Mouse (Mus musculus) embryonic facial prominence, embryonic 11.5 days (tissue): ENCODE data around the gene Zfp566. TPM values are rescaled to one million over a fixed set of nuclear protein-coding genes. Genes with fewer than 3 reads are reported as not detected.

Experiments used
- ATAC-seq: fragments of 200-750 bp; cut with Nextera tagmentation; replicated peaks from 2 replicates; pipeline ENCODE4 v1.8.0; 2017; ENCODE audit warnings: low read depth; ENCODE audit not compliant: insufficient number of reproducible peaks, low FRiP score, low TSS enrichment
- DNase-seq: peaks from one replicate; pipeline ENCODE4 v3.0.0-alpha.2; 2015; ENCODE audit warnings: low spot score
- H3K27ac ChIP-seq: fragments of 300-500 bp; sonication (generic); replicated peaks from 2 replicates; pipeline ENCODE4 v1.5.1; 2014; ENCODE audit warnings: mild to moderate bottlenecking, low read depth, low read length, control low read depth
- H3K27me3 ChIP-seq: fragments of 300-500 bp; sonication (generic); 2 replicates; pipeline ENCODE4 v1.6.1; 2014; ENCODE audit warnings: mild to moderate bottlenecking, low read length, moderate library complexity, mixed read lengths; ENCODE audit not compliant: control insufficient read depth, insufficient read depth
- H3K36me3 ChIP-seq: fragments of 300-500 bp; sonication (generic); replicated peaks from 2 replicates; pipeline ENCODE4 v1.6.1; 2014; ENCODE audit warnings: low read depth, mild to moderate bottlenecking, low read length, moderate library complexity, mixed read lengths; ENCODE audit not compliant: control insufficient read depth, insufficient read depth
- H3K4me1 ChIP-seq: fragments of 300-500 bp; sonication (generic); 2 replicates; pipeline ENCODE4 v1.6.1; 2014; ENCODE audit warnings: low read length, mixed read lengths; ENCODE audit not compliant: control insufficient read depth, insufficient read depth
- H3K4me2 ChIP-seq: fragments of 300-500 bp; sonication (generic); 2 replicates; pipeline ENCODE4 v1.6.1; 2014; ENCODE audit warnings: low read depth, mild to moderate bottlenecking, control low read depth, low read length, moderate library complexity
- H3K4me3 ChIP-seq: fragments of 300-500 bp; sonication (generic); 2 replicates; pipeline ENCODE4 v1.5.1; 2014; ENCODE audit warnings: low read depth, low read length, control low read depth
- H3K9ac ChIP-seq: fragments of 300-500 bp; sonication (generic); replicated peaks from 2 replicates; pipeline ENCODE4 v1.6.1; 2014; ENCODE audit warnings: mild to moderate bottlenecking, control low read depth, low read length
- H3K9me3 ChIP-seq: fragments of 300-500 bp; sonication (generic); replicated peaks from 2 replicates; pipeline ENCODE4 v1.6.1; 2016; ENCODE audit warnings: mild to moderate bottlenecking, low read length, inconsistent platforms, mixed read lengths; ENCODE audit not compliant: control insufficient read depth
- WGBS: fragments of 180-500 bp; shearing (Covaris S2); extraction: QIAGEN DNeasy Blood & Tissue Kit; methylation state at CpG from one replicate; pipeline ENCODE4 v1.1.7; 2014; 5-methylcytosine and 5-hydroxymethylcytosine counted together
- polyA plus RNA-seq: library from polyadenylated mRNA; unstranded; fragments of >200 nt; fragmentation: Nextera tagmentation; extraction: Ambion mirVana; gene quantifications from 2 replicates; pipeline ENCODE4 v1.2.1, GENCODE M21; 2014

Gene Zfp566
- polyA plus RNA-seq, 1 experiment from 2014 or later: 17.5 TPM

DNA sequence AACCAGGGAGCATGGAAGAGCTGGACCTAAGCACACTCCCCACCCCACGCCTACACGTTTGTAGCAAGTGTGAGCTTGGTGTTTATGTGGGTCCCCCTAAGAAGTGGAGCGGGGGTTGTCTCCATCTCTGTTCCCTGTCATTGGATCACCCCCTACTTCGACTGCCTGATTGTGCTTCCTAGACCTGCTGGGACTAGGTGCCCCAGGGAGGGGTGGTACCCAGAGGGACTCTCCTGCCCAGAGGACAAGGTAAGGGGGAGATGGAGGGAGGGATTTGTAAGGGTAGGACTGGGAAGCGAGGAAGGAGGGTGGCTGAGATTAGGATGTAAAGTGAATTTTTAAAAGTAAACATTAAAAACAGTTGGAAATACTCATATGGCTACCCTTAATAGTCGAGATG lies 922 bp downstream of the Zfp566 start:
- peak; percentile 3; the same call in 1 of the 2 replicates for ATAC-seq
- peak overlapping the region; percentile 72; the same call in 1 of the 2 replicates for H3K27ac ChIP-seq
- WGBS: 15% methylated on average over 6 of the region's 6 CpGs

DNA sequence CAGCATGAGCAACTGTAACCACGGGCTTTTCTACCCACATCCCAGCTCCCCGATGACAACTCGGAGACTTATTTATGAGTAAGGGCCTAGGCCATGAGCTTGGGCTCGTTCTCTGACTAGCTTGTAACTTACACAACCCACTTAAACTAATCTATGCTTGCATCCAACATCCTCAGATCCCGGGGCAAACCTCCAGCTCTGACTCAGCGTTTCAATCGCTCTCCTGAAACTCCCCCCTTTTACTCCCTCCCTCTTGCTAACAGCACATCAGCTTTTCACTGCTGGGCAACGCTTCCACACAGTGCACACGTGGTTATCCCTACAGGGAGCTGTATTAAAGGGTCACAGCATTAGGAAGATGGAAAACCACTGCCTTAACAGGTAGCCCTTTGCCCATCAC lies 3.8 kb downstream of the Zfp566 start:
- DNase-seq (no peak), ATAC-seq (no peak)
- Histone ChIP-seq H3K27ac (no peak overlapping the region), H3K27me3 (no peaks in the 10 kb centered on the region), H3K4me3 (no peak overlapping the region), H3K36me3 (peaks cover 13% of the 10 kb centered on the region), H3K4me1 (peaks cover 2% of the 10 kb centered on the region; the same call in 1 of the 2 replicates), H3K9me3 (no peaks in the 10 kb centered on the region), H3K9ac (no peak overlapping the region), H3K4me2 (no peak overlapping the region)
- 95% methylated on average over 9 of the region's 9 CpGs for WGBS

More for the DNA sequence above, 922 bp downstream of the Zfp566 start:
- H3K36me3 ChIP-seq: peaks cover 10% of the 10 kb centered on the region
- H3K4me2 ChIP-seq: peak overlapping the region; percentile 74
- no peak for DNase-seq
- H3K4me1 ChIP-seq: peaks cover 2% of the 10 kb centered on the region; the same call in 1 of the 2 replicates
- H3K4me3 ChIP-seq: peak overlapping the region; percentile 64
- no peaks in the 10 kb centered on the region for H3K9me3 ChIP-seq
- peak overlapping the region; percentile 70 for H3K9ac ChIP-seq
- H3K27me3 ChIP-seq: no peaks in the 10 kb centered on the region

DNA sequence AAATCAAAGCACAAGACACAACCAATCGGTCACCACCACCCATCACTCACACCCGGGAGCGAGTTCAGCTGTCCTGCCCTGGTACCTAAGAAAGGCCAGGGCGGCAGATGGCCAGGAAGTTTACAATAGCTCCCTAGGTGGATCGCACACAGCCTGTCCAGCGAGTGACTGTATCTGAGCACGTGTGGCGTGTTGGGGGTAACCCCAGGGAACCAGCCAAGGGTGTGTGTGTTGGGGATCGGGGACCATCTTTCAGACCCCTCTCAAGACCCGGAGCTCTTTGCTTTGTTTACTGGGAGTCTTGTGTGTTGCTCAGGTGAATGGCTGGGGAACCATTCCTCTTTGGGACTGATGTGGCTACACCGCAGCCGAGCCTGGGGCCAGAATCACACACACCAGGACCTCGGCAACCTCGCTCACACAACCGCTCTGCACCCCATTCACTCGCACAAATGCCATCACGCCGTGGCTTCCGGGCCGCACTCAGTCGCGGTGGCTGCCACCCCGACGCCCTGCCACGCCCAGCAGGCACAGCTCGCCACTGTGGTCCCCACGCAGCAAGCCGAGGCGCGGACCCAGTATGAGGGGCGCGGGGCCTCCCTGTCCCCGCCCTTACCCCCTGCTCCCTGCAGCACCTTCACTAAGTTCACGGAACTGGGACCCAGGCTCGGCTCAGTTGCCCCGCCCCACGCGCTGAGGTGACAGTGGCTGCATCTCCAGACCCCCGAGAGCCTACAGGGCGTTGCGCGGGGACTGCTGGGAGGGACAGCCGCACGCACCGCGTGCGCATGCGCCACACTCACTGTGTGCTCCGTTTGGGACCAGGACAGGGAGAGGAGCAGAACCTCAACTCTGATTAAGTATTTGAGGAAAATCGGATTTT lies 17.9 kb downstream of the Zfp566 start, which contains the start of gene Zfp82:
TSS of gene Zfp82 (minus strand) at position 755 of the 883 bp plus-strand sequence.
- Histone ChIP-seq H3K36me3 (no peaks in the 10 kb centered on the region; the same call in 1 of the 2 replicates), H3K4me1 (no peaks in the 10 kb centered on the region), H3K9me3 (no peaks in the 10 kb centered on the region), H3K27me3 (no peaks in the 10 kb centered on the region), H3K27ac (peak within 1 kb of the TSS; percentile 2; the same call in 1 of the 2 replicates), H3K9ac (peak within 1 kb of the TSS; percentile 84), H3K4me3 (peak within 1 kb of the TSS; percentile 75), H3K4me2 (peak within 1 kb of the TSS; percentile 85)
- under 1% methylated on average over 50 of the region's 50 CpGs for WGBS
- DNase-seq (peak; percentile 90), ATAC-seq (peak; percentile 83)

DNA sequence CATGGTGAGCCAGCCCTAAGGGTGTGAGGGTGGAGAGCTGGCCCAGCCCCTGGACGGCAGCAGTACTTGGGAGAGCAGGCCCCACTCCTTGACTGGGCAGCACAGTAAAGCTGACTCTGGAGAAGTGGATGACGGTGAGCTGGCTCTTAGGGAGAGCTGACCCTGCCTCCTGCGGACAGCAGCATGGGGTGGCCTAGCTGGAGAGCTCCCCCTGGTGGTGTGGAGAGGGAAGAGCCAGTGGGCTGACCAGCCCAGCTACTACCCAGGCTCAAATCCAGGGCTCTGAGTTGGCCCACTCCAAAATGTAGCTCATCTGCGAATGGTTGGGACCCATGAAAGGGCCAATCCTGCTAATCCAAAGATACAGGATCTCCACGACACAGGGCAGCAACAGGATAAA lies 25.7 kb downstream of the Zfp566 start:
- DNase-seq (no peak), ATAC-seq (no peak)
- H3K36me3 ChIP-seq: no peaks in the 10 kb centered on the region; the same call in none of the 2 replicates
- H3K4me2 ChIP-seq: no peak overlapping the region
- H3K4me3 ChIP-seq: no peak overlapping the region
- H3K9ac ChIP-seq: no peak overlapping the region
- no peak overlapping the region for H3K27ac ChIP-seq
- 77% methylated on average over 5 of the region's 5 CpGs for WGBS
- H3K4me1 ChIP-seq: no peaks in the 10 kb centered on the region
- no peaks in the 10 kb centered on the region for H3K9me3 ChIP-seq
- no peaks in the 10 kb centered on the region for H3K27me3 ChIP-seq

DNA sequence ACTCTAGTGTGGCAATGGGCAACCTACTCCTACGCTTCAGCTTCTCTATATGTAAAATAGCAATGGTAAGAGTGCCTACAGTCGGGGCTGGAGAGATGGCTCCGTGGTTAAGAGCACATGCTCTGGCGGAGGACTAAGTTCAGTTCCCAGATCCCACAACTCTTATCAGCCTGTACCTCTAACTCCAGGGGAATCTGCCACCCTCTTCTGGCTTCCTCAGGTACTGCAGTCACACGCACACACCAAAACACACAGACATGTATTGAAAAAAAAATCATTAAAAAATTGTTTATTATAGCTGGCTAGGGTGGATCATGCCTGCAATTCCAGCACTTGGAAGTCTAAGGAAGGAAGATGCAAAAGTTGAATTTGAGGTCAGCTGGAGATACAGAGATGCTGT lies 27.8 kb downstream of the Zfp566 start:
- no peak overlapping the region for H3K4me2 ChIP-seq
- no peaks in the 10 kb centered on the region for H3K27me3 ChIP-seq
- H3K27ac ChIP-seq: no peak overlapping the region
- H3K9ac ChIP-seq: no peak overlapping the region
- ATAC-seq (no peak), DNase-seq (peak; percentile 47)
- 84% methylated on average over 5 of the region's 5 CpGs for WGBS
- H3K4me1 ChIP-seq: no peaks in the 10 kb centered on the region
- no peak overlapping the region for H3K4me3 ChIP-seq
- H3K9me3 ChIP-seq: no peaks in the 10 kb centered on the region
- no peaks in the 10 kb centered on the region; the same call in none of the 2 replicates for H3K36me3 ChIP-seq

DNA sequence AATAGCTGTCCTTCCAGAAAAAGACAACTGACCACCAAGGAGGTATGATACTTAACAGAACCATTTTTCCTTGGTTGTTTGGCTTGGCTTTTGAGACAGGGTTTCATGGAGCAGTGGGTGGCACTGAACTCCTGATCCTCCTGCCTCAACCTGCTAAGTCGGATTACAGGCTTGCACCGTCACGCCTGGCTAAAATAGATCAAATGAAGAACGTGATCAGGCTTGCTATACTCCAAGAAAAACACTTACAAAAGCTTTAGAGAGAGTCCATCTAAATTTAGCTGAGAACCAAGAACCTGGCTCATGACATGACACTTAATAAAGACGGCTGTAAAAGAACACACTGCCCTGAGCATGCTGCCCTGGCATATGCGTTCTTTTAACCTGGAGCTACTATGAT lies 30.0 kb downstream of the Zfp566 start:
- Histone ChIP-seq H3K36me3 (peaks cover 3% of the 10 kb centered on the region), H3K9me3 (no peaks in the 10 kb centered on the region), H3K9ac (no peak overlapping the region), H3K4me2 (no peak overlapping the region), H3K4me3 (no peak overlapping the region), H3K27me3 (no peaks in the 10 kb centered on the region), H3K4me1 (no peaks in the 10 kb centered on the region), H3K27ac (no peak overlapping the region)
- 84% methylated on average over 6 of the region's 6 CpGs for WGBS
- ATAC-seq: no peak
- DNase-seq: no peak

DNA sequence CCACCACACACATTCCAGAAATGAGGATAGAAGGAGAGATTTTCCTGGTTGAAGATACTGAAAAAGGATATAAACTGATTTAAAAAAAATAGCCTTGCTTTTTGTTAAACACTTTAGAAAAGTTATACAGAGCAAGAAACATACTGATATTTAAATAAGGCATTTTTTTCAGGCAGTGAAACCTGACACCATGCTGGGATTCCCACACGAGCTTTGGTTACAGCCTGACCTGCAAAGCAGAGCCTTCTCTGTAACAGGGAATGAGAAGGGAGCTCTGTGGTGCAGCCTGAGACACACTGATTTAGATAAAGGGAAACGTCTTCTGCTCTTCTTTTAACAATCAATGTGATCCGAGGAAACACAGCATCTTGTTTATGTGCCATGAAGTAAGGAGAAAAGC lies 36.7 kb downstream of the Zfp566 start:
- Histone ChIP-seq H3K27me3 (no peaks in the 10 kb centered on the region), H3K27ac (no peak overlapping the region), H3K4me3 (no peak overlapping the region), H3K9ac (no peak overlapping the region), H3K4me1 (no peaks in the 10 kb centered on the region), H3K9me3 (no peaks in the 10 kb centered on the region), H3K4me2 (no peak overlapping the region), H3K36me3 (peaks cover 3% of the 10 kb centered on the region)
- no peak for ATAC-seq
- peak; percentile 53 for DNase-seq
- whole genome bisulfite sequencing: 3% methylated on average over 3 of the region's 3 CpGs
